Mouse (Mus musculus) myocyte (in vitro differentiated cells): ENCODE measurements around the gene Mip. TPM values are rescaled to one million over a fixed set of nuclear protein-coding genes. Genes with fewer than 3 reads are reported as not detected.
"Not testable (repeated sequence)": the region's sequence is repeated elsewhere in the genome, so short reads cannot be mapped to it uniquely, and the experiment has no call there.

ENCODE experiments used
- H3K27me3 ChIP-seq: one replicate; pipeline ENCODE4 v1.6.1; 2011; ENCODE audit not compliant: control insufficient read depth, insufficient read depth, insufficient read length
- H3K36me3 ChIP-seq: one replicate; pipeline ENCODE4 v1.6.1; 2011; ENCODE audit not compliant: control insufficient read depth, insufficient read depth
- H3K4me2 ChIP-seq: one replicate; pipeline ENCODE4 v1.6.1; 2011; ENCODE audit warnings: low read depth, control low read depth
- H3K4me3 ChIP-seq: one replicate; pipeline ENCODE4 v1.5.1; 2011; ENCODE audit warnings: mild to moderate bottlenecking, control low read depth, moderate library complexity
- H3K79me2 ChIP-seq: one replicate; pipeline ENCODE4 v1.6.1; 2011; ENCODE audit not compliant: control insufficient read depth, insufficient read depth
- H3ac ChIP-seq: one replicate; pipeline ENCODE4 v1.6.1; 2011; ENCODE audit not compliant: control insufficient read depth, insufficient read length
- CEBPB ChIP-seq: IDR thresholded peaks from 2 replicates; pipeline ENCODE4 v1.6.1; 2011; ENCODE audit warnings: mild to moderate bottlenecking, moderate library complexity; ENCODE audit not compliant: poor library complexity, insufficient read depth, severe bottlenecking
- E2F4 ChIP-seq: IDR thresholded peaks from one replicate; pipeline ENCODE4 v1.6.1; 2011; ENCODE audit warnings: mild to moderate bottlenecking, control low read depth, moderate library complexity; ENCODE audit not compliant: insufficient read depth
- MAX ChIP-seq: IDR thresholded peaks from one replicate; pipeline ENCODE4 v1.6.1; 2011; ENCODE audit warnings: low read depth, mild to moderate bottlenecking, control low read depth
- MYOD1 ChIP-seq, 3 experiments: IDR thresholded peaks; one replicate each; pipeline ENCODE4 v1.6.1; 2011; ENCODE audit warnings: control low read depth in 2 of 3, low read depth in 2 of 3, mild to moderate bottlenecking in 2 of 3, moderate library complexity in 1 of 3; ENCODE audit not compliant: insufficient read length in 2 of 3, control insufficient read depth in 1 of 3
- MYOG ChIP-seq, 3 experiments: IDR thresholded peaks; one replicate each; pipeline ENCODE4 v1.6.1; 2011; ENCODE audit warnings: control low read depth in 2 of 3, low read depth in 2 of 3, mild to moderate bottlenecking in 2 of 3; ENCODE audit not compliant: insufficient read length in 2 of 3, control insufficient read depth in 1 of 3, insufficient read depth in 1 of 3
- POLR2A ChIP-seq: IDR thresholded peaks from one replicate; pipeline ENCODE4 v1.6.1; 2011; ENCODE audit warnings: low read depth, mild to moderate bottlenecking, control low read depth, moderate library complexity; ENCODE audit not compliant: insufficient read length
- POLR2AphosphoS2 ChIP-seq: IDR thresholded peaks from one replicate; pipeline ENCODE4 v1.6.1; 2011; ENCODE audit warnings: low read depth, control low read depth; ENCODE audit not compliant: insufficient read length
- REST ChIP-seq: IDR thresholded peaks from one replicate; pipeline ENCODE4 v1.6.1; 2011; ENCODE audit warnings: mild to moderate bottlenecking, control low read depth, moderate library complexity; ENCODE audit not compliant: insufficient read depth, insufficient read length
- SRF ChIP-seq: IDR thresholded peaks from one replicate; pipeline ENCODE4 v1.6.1; 2011; ENCODE audit warnings: low read depth; ENCODE audit not compliant: control insufficient read depth, insufficient read length
- TCF12 ChIP-seq: IDR thresholded peaks from one replicate; pipeline ENCODE4 v1.6.1; 2011; ENCODE audit warnings: mild to moderate bottlenecking, control low read depth; ENCODE audit not compliant: poor library complexity, insufficient read depth, severe bottlenecking
- TCF3 ChIP-seq: IDR thresholded peaks from one replicate; pipeline ENCODE4 v1.6.1; 2011; ENCODE audit warnings: low read depth, control low read depth; ENCODE audit not compliant: insufficient read length
- USF1 ChIP-seq: IDR thresholded peaks from one replicate; pipeline ENCODE4 v1.6.1; 2011; ENCODE audit warnings: low read depth, mild to moderate bottlenecking, control low read depth, moderate library complexity
- polyA plus RNA-seq: library from polyadenylated mRNA; unstranded; fragments of >200 nt; fragmentation: generic; extraction: Trizol; gene quantifications from one replicate; pipeline ENCODE4 v1.2.1, GENCODE M21; 2012; ENCODE audit warnings: missing spikeins

The Mip gene
- polyA plus RNA-seq, 1 experiment = not detected

GRCm38 (mm10) chr10:128270287-128270841 is 44.7 kb downstream of the Mip start, which contains the start of gene Stat2:
Stat2 (plus strand) TSS chr10:128270559.
- no peak for TF ChIP-seq TCF12
- TF ChIP-seq POLR2AphosphoS2 = peak; percentile 93
- peak; percentile 86 for TF ChIP-seq POLR2A
- Histone ChIP-seq H3K4me3 (peak within 1 kb of the TSS; percentile 77), H3ac (peak within 1 kb of the TSS; percentile 4), H3K79me2 (peaks cover 9% of the 10 kb centered on the region), H3K27me3 (no peaks in the 10 kb centered on the region), H3K36me3 (no peaks in the 10 kb centered on the region), H3K4me2 (peak within 1 kb of the TSS; percentile 90)

GRCm38 (mm10) chr10:128270866-128271265 is 45.2 kb downstream of the Mip start:
- Histone ChIP-seq H3K4me2 (peak overlapping the region; percentile 68), H3K79me2 (peaks cover 9% of the 10 kb centered on the region), H3K27me3 (no peaks in the 10 kb centered on the region), H3ac (no peak overlapping the region), H3K4me3 (peak overlapping the region; percentile 77), H3K36me3 (no peaks in the 10 kb centered on the region)
- TF ChIP-seq TCF3 (no peak), MYOG (IDR thresholded peaks at IDR 0.05; ENCODE audit: control insufficient read depth in 1 of 3, insufficient read depth in 1 of 3, insufficient read length in 2 of 3, low read depth in 2 of 3) (no peak), TCF12 (no peak), MAX (no peak), POLR2AphosphoS2 (no peak), E2F4 (no peak), SRF (no peak), REST (no peak), CEBPB (no peak), USF1 (no peak), POLR2A (no peak), MYOD1 (IDR thresholded peaks at IDR 0.05; ENCODE audit: control insufficient read depth in 1 of 3, insufficient read length in 2 of 3, low read depth in 2 of 3) (no peak)

- Histone ChIP-seq H3K36me3 (no peaks in the 10 kb centered on the region), H3ac (no peak overlapping the region), H3K4me3 (no peak overlapping the region), H3K4me2 (no peak overlapping the region), H3K79me2 (peaks cover 9% of the 10 kb centered on the region), H3K27me3 (no peaks in the 10 kb centered on the region)
- TF ChIP-seq MYOD1 (IDR thresholded peaks at IDR 0.05; ENCODE audit: control insufficient read depth in 1 of 3, insufficient read length in 2 of 3, low read depth in 2 of 3) = no peak
- peak; percentile 70 for TF ChIP-seq USF1
Observed at GRCm38 (mm10) chr10:128271883-128272282, 46.2 kb downstream of the Mip start.

GRCm38 (mm10) chr10:128272819-128273439 is 47.3 kb downstream of the Mip start:
- not testable (repeated sequence) for H3K4me2 ChIP-seq, H3K36me3 ChIP-seq, H3ac ChIP-seq, H3K79me2 ChIP-seq, H3K27me3 ChIP-seq, H3K4me3 ChIP-seq

GRCm38 (mm10) chr10:128275374-128275773 is 49.7 kb downstream of the Mip start:
- H3ac ChIP-seq, H3K27me3 ChIP-seq, H3K79me2 ChIP-seq, H3K4me3 ChIP-seq, H3K4me2 ChIP-seq: not testable (repeated sequence)
- H3K36me3 ChIP-seq = peaks cover 14% of the 10 kb centered on the region

GRCm38 (mm10) chr10:128278158-128278557 is 52.5 kb downstream of the Mip start:
- Histone ChIP-seq H3K79me2 (no peaks in the 10 kb centered on the region), H3K4me2 (no peak overlapping the region), H3K36me3 (peaks cover 17% of the 10 kb centered on the region), H3K4me3 (no peak overlapping the region), H3K27me3 (no peaks in the 10 kb centered on the region), H3ac (no peak overlapping the region)
- TF ChIP-seq MYOD1 (IDR thresholded peaks at IDR 0.05; ENCODE audit: control insufficient read depth in 1 of 3, insufficient read length in 2 of 3, low read depth in 2 of 3) (no peak), USF1 (no peak), SRF (no peak), POLR2A (no peak), POLR2AphosphoS2 (no peak), REST (no peak), TCF12 (no peak), CEBPB (no peak), MYOG (IDR thresholded peaks at IDR 0.05; ENCODE audit: control insufficient read depth in 1 of 3, insufficient read depth in 1 of 3, insufficient read length in 2 of 3, low read depth in 2 of 3) (no peak), TCF3 (no peak), MAX (no peak), E2F4 (no peak)
